Mouse (Mus musculus) liver, embryonic 16.5 days (tissue): ENCODE measurements at regions not wholly inside any gene's neighbourhood (a gene's known extent, or its start where the extent isn't known, plus 50 kb on each side); places are given as distances from the start of the nearest gene placed in this dataset.

ENCODE experiments used
- ATAC-seq: fragments of 200-750 bp; cut with Nextera tagmentation; 2 replicates; pipeline ENCODE4 v1.8.0; 2017; ENCODE audit warnings: low read depth, mild to moderate bottlenecking, moderate number of reproducible peaks, moderate library complexity
- H3K27ac ChIP-seq: fragments of 300-500 bp; sonication (generic); 2 replicates; pipeline ENCODE4 v1.5.1; 2014; ENCODE audit warnings: mild to moderate bottlenecking, low read length
- H3K27me3 ChIP-seq: fragments of 300-500 bp; sonication (generic); 2 replicates; pipeline ENCODE4 v1.6.1; 2014; ENCODE audit warnings: low read depth, low read length, mixed read lengths; ENCODE audit not compliant: control insufficient read depth, insufficient read depth
- H3K36me3 ChIP-seq: fragments of 300-500 bp; sonication (generic); 2 replicates; pipeline ENCODE4 v1.6.1; 2014; ENCODE audit warnings: mild to moderate bottlenecking; ENCODE audit not compliant: control insufficient read depth, insufficient read depth
- H3K4me1 ChIP-seq: fragments of 300-500 bp; sonication (generic); 2 replicates; pipeline ENCODE4 v1.6.1; 2014; ENCODE audit warnings: low read depth, low read length, mixed read lengths; ENCODE audit not compliant: control insufficient read depth
- H3K4me2 ChIP-seq: fragments of 300-500 bp; sonication (generic); 2 replicates; pipeline ENCODE4 v1.6.1; 2014; ENCODE audit warnings: low read depth, low read length, mixed read lengths
- H3K4me3 ChIP-seq: fragments of 300-500 bp; sonication (generic); 2 replicates; pipeline ENCODE4 v1.5.1; 2014; ENCODE audit warnings: low read depth, mild to moderate bottlenecking, low read length
- H3K9ac ChIP-seq: fragments of 300-500 bp; sonication (generic); 2 replicates; pipeline ENCODE4 v1.6.1; 2014; ENCODE audit warnings: low read depth, low read length
- H3K9me3 ChIP-seq: fragments of 300-500 bp; sonication (generic); replicated peaks from 2 replicates; pipeline ENCODE4 v1.6.1; 2016; ENCODE audit warnings: low read length; ENCODE audit not compliant: control insufficient read depth
- WGBS: fragments of 180-500 bp; shearing (Covaris S2); extraction: QIAGEN DNeasy Blood & Tissue Kit; methylation state at CpG from one replicate; pipeline ENCODE4 v1.1.7; 2014; ENCODE audit not compliant: insufficient replicate concordance; 5-methylcytosine and 5-hydroxymethylcytosine counted together

- WGBS = 72% methylated on average over 2 of the region's 2 CpGs
- no peaks in the 10 kb centered on the region for H3K4me1 ChIP-seq
- H3K36me3 ChIP-seq = no peaks in the 10 kb centered on the region
- no peaks in the 10 kb centered on the region for H3K27me3 ChIP-seq
- no peak for ATAC-seq
- H3K9ac ChIP-seq = no peak overlapping the region
- H3K4me3 ChIP-seq = no peak overlapping the region
- no peak overlapping the region for H3K4me2 ChIP-seq
- H3K9me3 ChIP-seq = no peaks in the 10 kb centered on the region
- H3K27ac ChIP-seq = no peak overlapping the region
These were observed 304.5 kb downstream of the Ndfip2 start for GRCm38 (mm10) chr14:105562843-105563242.

- ATAC-seq = no peak
- no peaks in the 10 kb centered on the region for H3K36me3 ChIP-seq
- no peak overlapping the region for H3K4me2 ChIP-seq
- WGBS = 39% methylated on average over 3 of the region's 3 CpGs
- H3K27me3 ChIP-seq = no peaks in the 10 kb centered on the region
- H3K9ac ChIP-seq = no peak overlapping the region
- no peaks in the 10 kb centered on the region for H3K4me1 ChIP-seq
- H3K27ac ChIP-seq = no peak overlapping the region
- no peak overlapping the region for H3K4me3 ChIP-seq
- H3K9me3 ChIP-seq = no peaks in the 10 kb centered on the region
These were observed 298.4 kb downstream of the Ndfip2 start for GRCm38 (mm10) chr14:105556813-105557212.

- Histone ChIP-seq H3K9ac (no peak overlapping the region), H3K36me3 (no peaks in the 10 kb centered on the region), H3K27ac (no peak overlapping the region), H3K4me2 (no peak overlapping the region), H3K4me3 (no peak overlapping the region), H3K27me3 (no peaks in the 10 kb centered on the region), H3K4me1 (no peaks in the 10 kb centered on the region), H3K9me3 (no peaks in the 10 kb centered on the region)
- ATAC-seq = no peak
- 60% methylated on average over 3 of the region's 3 CpGs for WGBS
These were observed 285.7 kb downstream of the Ndfip2 start for GRCm38 (mm10) chr14:105544066-105544465.

GRCm38 (mm10) chr14:105542486-105543145 is 284.2 kb downstream of the Ndfip2 start:
- H3K9me3 ChIP-seq = no peaks in the 10 kb centered on the region
- ATAC-seq = no peak
- no peak overlapping the region for H3K9ac ChIP-seq
- H3K4me3 ChIP-seq = no peak overlapping the region
- no peaks in the 10 kb centered on the region for H3K27me3 ChIP-seq
- H3K36me3 ChIP-seq = no peaks in the 10 kb centered on the region
- H3K27ac ChIP-seq = no peak overlapping the region
- no peaks in the 10 kb centered on the region for H3K4me1 ChIP-seq
- WGBS = 23% methylated on average over 15 of the region's 15 CpGs
- no peak overlapping the region for H3K4me2 ChIP-seq

GRCm38 (mm10) chr14:105542090-105542485 is 283.7 kb downstream of the Ndfip2 start:
- H3K27ac ChIP-seq = no peak overlapping the region
- no peak for ATAC-seq
- H3K36me3 ChIP-seq = no peaks in the 10 kb centered on the region
- 64% methylated on average over 8 of the region's 8 CpGs for WGBS
- no peak overlapping the region for H3K4me2 ChIP-seq
- no peaks in the 10 kb centered on the region for H3K4me1 ChIP-seq
- no peak overlapping the region for H3K4me3 ChIP-seq
- H3K9ac ChIP-seq = no peak overlapping the region
- H3K27me3 ChIP-seq = no peaks in the 10 kb centered on the region
- no peaks in the 10 kb centered on the region for H3K9me3 ChIP-seq

- Histone ChIP-seq H3K9ac (no peak overlapping the region), H3K4me3 (no peak overlapping the region)
These were observed 273.9 kb downstream of the Ndfip2 start for GRCm38 (mm10) chr14:105532168-105532745.

GRCm38 (mm10) chr14:105528107-105528506 is 269.7 kb downstream of the Ndfip2 start:
- Histone ChIP-seq H3K36me3 (no peaks in the 10 kb centered on the region), H3K9me3 (no peaks in the 10 kb centered on the region), H3K27ac (no peak overlapping the region), H3K27me3 (no peaks in the 10 kb centered on the region), H3K9ac (no peak overlapping the region), H3K4me3 (no peak overlapping the region), H3K4me2 (no peak overlapping the region), H3K4me1 (no peaks in the 10 kb centered on the region)
- no peak for ATAC-seq
- WGBS = 64% methylated on average over 6 of the region's 6 CpGs

More at GRCm38 (mm10) chr14:105532168-105532745, 273.9 kb downstream of the Ndfip2 start:
- Histone ChIP-seq H3K36me3 (no peaks in the 10 kb centered on the region), H3K27me3 (no peaks in the 10 kb centered on the region), H3K4me2 (no peak overlapping the region), H3K9me3 (no peaks in the 10 kb centered on the region), H3K27ac (no peak overlapping the region), H3K4me1 (no peaks in the 10 kb centered on the region)
- ATAC-seq = no peak
- WGBS = 43% methylated on average over 10 of the region's 10 CpGs

- no peaks in the 10 kb centered on the region for H3K27me3 ChIP-seq
- H3K4me3 ChIP-seq = no peak overlapping the region
- no peaks in the 10 kb centered on the region for H3K9me3 ChIP-seq
- 75% methylated on average over 4 of the region's 4 CpGs for WGBS
- no peaks in the 10 kb centered on the region for H3K36me3 ChIP-seq
- ATAC-seq = no peak
- H3K4me1 ChIP-seq = no peaks in the 10 kb centered on the region
- no peak overlapping the region for H3K9ac ChIP-seq
- H3K27ac ChIP-seq = no peak overlapping the region
- no peak overlapping the region for H3K4me2 ChIP-seq
These were observed 265.5 kb downstream of the Ndfip2 start for GRCm38 (mm10) chr14:105523849-105524248.

- ATAC-seq = no peak
- H3K9me3 ChIP-seq = no peaks in the 10 kb centered on the region
- no peaks in the 10 kb centered on the region for H3K27me3 ChIP-seq
- whole genome bisulfite sequencing = 38% methylated on average over 1 of the region's 1 CpGs
- no peak overlapping the region for H3K27ac ChIP-seq
- no peaks in the 10 kb centered on the region for H3K4me1 ChIP-seq
- H3K4me3 ChIP-seq = no peak overlapping the region
- H3K36me3 ChIP-seq = no peaks in the 10 kb centered on the region
- H3K4me2 ChIP-seq = no peak overlapping the region
- no peak overlapping the region for H3K9ac ChIP-seq
These were observed 263.9 kb downstream of the Ndfip2 start for GRCm38 (mm10) chr14:105522279-105522678.
